Comparison of ENCODE assay signal across 12 mouse cellular contexts in genomic region chr17:15084226-15084848, GRCm38 (mm10). TPM values are rescaled to one million over a fixed set of nuclear protein-coding genes. Genes with fewer than 3 reads are reported as not detected.
A peak's percentile ranks its signal among the peaks of the same experiment; 100 is the strongest.
DNase-seq lines count a peak whose midpoint lies in the region; ATAC-seq and TF ChIP-seq lines count a peak whose summit lies in the region.
"Had no signal": no experiment of that assay in that cellular context is flagged by ENCODE, and none has a peak within 500 bp of the region (broad histone marks: within the 10 kb centered on the region; RNA-seq: fewer than 3 reads in every experiment).

No protein-coding gene starts in this region.

- peaks cover 4% of the 10 kb centered on the region; the same call in 1 of the 2 replicates for H3K4me1 ChIP-seq in heart, embryonic 11.5 days (ENCODE audit: control insufficient read depth, insufficient read depth, low read length)
- H3K4me1 ChIP-seq in E14TG2a.4 (replicated peaks; ENCODE audit: low read depth, low read length), result peaks cover 41% of the 10 kb centered on the region
- peaks cover 53% of the 10 kb centered on the region for H3K4me1 ChIP-seq in erythroblast, embryonic 14.5 days (ENCODE audit: control insufficient read depth)
- peaks cover 43% of the 10 kb centered on the region for H3K4me1 ChIP-seq in liver, embryonic 15.5 days (replicated peaks)

- H3K36me3 ChIP-seq in heart, embryonic 11.5 days (ENCODE audit: control insufficient read depth, insufficient read depth, low read length), result no peaks in the 10 kb centered on the region
- no peaks in the 10 kb centered on the region for H3K36me3 ChIP-seq in E14TG2a.4 (ENCODE audit: insufficient read depth, low read length)
- H3K36me3 ChIP-seq in erythroblast, embryonic 14.5 days (ENCODE audit: control insufficient read depth), result no peaks in the 10 kb centered on the region
- H3K36me3 ChIP-seq in liver, embryonic 15.5 days (replicated peaks), result no peaks in the 10 kb centered on the region
- H3K36me3 ChIP-seq: neural tube, embryonic 15.5 days had no signal

- DNase-seq in heart, adult 11 months, result no peak
- DNase-seq in frontal cortex, postnatal 14 days (ENCODE audit: low spot score in 2 of 2), result no peak
- no peak for DNase-seq in embryo, embryonic 9.5 days (ENCODE audit: extremely low spot score)
- DNase-seq: right cerebral cortex, postnatal 25 days had no signal

- H3K4me3 ChIP-seq in heart, embryonic 11.5 days (ENCODE audit: low read depth, low read length), result no peak overlapping the region
- H3K4me3 ChIP-seq in E14TG2a.4 (replicated peaks; ENCODE audit: low read length), result peak overlapping the region; percentile 29; the same call in 1 of the 2 replicates
- peak overlapping the region; percentile 15 for H3K4me3 ChIP-seq in erythroblast, embryonic 14.5 days (replicated peaks)
- H3K4me3 ChIP-seq in liver, embryonic 15.5 days (replicated peaks), result 0 out of 2 replicates have a peak overlapping the region, but pooled peaks have one; percentile 19
- H3K4me3 ChIP-seq: neural tube, embryonic 15.5 days had no signal

- ATAC-seq in heart, embryonic 11.5 days (replicated peaks; ENCODE audit: insufficient number of reproducible peaks, low FRiP score, low TSS enrichment), result peak; percentile 93
- ATAC-seq in liver, embryonic 15.5 days (ENCODE audit: insufficient read depth), result peak; percentile 88
- ATAC-seq in frontal cortex, adult (ENCODE audit: low TSS enrichment), result no peak

- H3K27ac ChIP-seq in heart, embryonic 11.5 days (ENCODE audit: low read depth, low read length), result peak overlapping the region; percentile 78
- peak overlapping the region; percentile 74 for H3K27ac ChIP-seq in liver, embryonic 15.5 days (replicated peaks)
- H3K27ac ChIP-seq: macrophage; neural tube, embryonic 15.5 days had no signal

- H3K9me3 ChIP-seq in heart, embryonic 11.5 days (replicated peaks; ENCODE audit: control insufficient read depth, low read length), result no peaks in the 10 kb centered on the region
- no peaks in the 10 kb centered on the region for H3K9me3 ChIP-seq in E14TG2a.4 (ENCODE audit: low read length)
- H3K9me3 ChIP-seq in erythroblast, embryonic 14.5 days (ENCODE audit: control insufficient read depth, low read length), result no peaks in the 10 kb centered on the region
- H3K9me3 ChIP-seq in liver, embryonic 15.5 days (replicated peaks), result no peaks in the 10 kb centered on the region
- H3K9me3 ChIP-seq: neural tube, embryonic 15.5 days had no signal

- peaks cover 11% of the 10 kb centered on the region for H3K27me3 ChIP-seq in heart, embryonic 11.5 days (ENCODE audit: control insufficient read depth, insufficient read depth, low read length)
- H3K27me3 ChIP-seq in E14TG2a.4 (ENCODE audit: insufficient read depth, low read length), result no peaks in the 10 kb centered on the region; the same call in 1 of the 2 replicates
- H3K27me3 ChIP-seq in erythroblast, embryonic 14.5 days (ENCODE audit: control insufficient read depth), result peaks cover 3% of the 10 kb centered on the region
- H3K27me3 ChIP-seq in liver, embryonic 15.5 days, result peaks cover 6% of the 10 kb centered on the region; the same call in 1 of the 2 replicates
- H3K27me3 ChIP-seq: neural tube, embryonic 15.5 days had no signal

- TF ChIP-seq CTCF in E14TG2a.4 (conservative IDR thresholded peaks at IDR 0.05; ENCODE audit: low read length), result no peak

- H3K9ac ChIP-seq in heart, embryonic 11.5 days (ENCODE audit: low read depth, low read length), result no peak overlapping the region
- H3K9ac ChIP-seq in liver, embryonic 15.5 days, result no peak overlapping the region
- H3K9ac ChIP-seq: neural tube, embryonic 15.5 days had no signal

- peak overlapping the region; percentile 43 for H3K4me2 ChIP-seq in heart, embryonic 11.5 days
- H3K4me2 ChIP-seq in liver, embryonic 15.5 days, result peak overlapping the region; percentile 64
- H3K4me2 ChIP-seq: neural tube, embryonic 15.5 days had no signal

- 23% methylated on average over 13 of the region's 13 CpGs for WGBS in heart, embryonic 11.5 days (ENCODE audit: insufficient replicate concordance)
- WGBS in liver, embryonic 15.5 days (ENCODE audit: insufficient replicate concordance), result 27% methylated on average over 13 of the region's 13 CpGs

RNA-seq across cellular contexts. Expression of gene Gm3448, which starts 43.0 kb away (rescaled TPM):
- polyA plus RNA-seq in heart, embryonic 11.5 days (2014; fragmentation: Nextera tagmentation; extraction: Ambion mirVana), result 2.8 and 2.9 TPM in 2 replicates
- polyA plus RNA-seq in erythroblast, embryonic 14.5 days (2012), result 0.02 and 0.13 TPM in 2 replicates
- 1.8 and 3.4 TPM in 2 replicates for polyA plus RNA-seq in liver, embryonic 15.5 days (2015; fragmentation: Nextera tagmentation; extraction: Ambion mirVana)

RNA-seq across cellular contexts. Expression of gene Tcte3, which starts 43.0 kb away (rescaled TPM):
- 0.97 TPM in 1 of 2 replicates, not detected in the other for polyA plus RNA-seq in heart, embryonic 11.5 days (2014; fragmentation: Nextera tagmentation; extraction: Ambion mirVana)
- polyA plus RNA-seq in erythroblast, embryonic 14.5 days (2012), result 0.13 and 0.56 TPM in 2 replicates
- 2.3 and 2.8 TPM in 2 replicates for polyA plus RNA-seq in liver, embryonic 15.5 days (2015; fragmentation: Nextera tagmentation; extraction: Ambion mirVana)
- polyA plus RNA-seq: heart, postnatal 0 days; macrophage; neural tube, embryonic 15.5 days had no signal

RNA-seq across cellular contexts. Expression of gene Ermard, which starts 43.3 kb away (rescaled TPM):
- 61.0 and 62.8 TPM in 2 replicates for polyA plus RNA-seq in heart, embryonic 11.5 days (2014; fragmentation: Nextera tagmentation; extraction: Ambion mirVana)
- polyA plus RNA-seq in erythroblast, embryonic 14.5 days (2012), result 0.03 and 0.13 TPM in 2 replicates
- polyA plus RNA-seq in liver, embryonic 15.5 days (2015; fragmentation: Nextera tagmentation; extraction: Ambion mirVana), result 22.4 and 23.9 TPM in 2 replicates

Comparison
In these comparisons a context has a peak if more than half of its experiments do, and no peak if none do; other contexts are left out.
1. RNA of gene Ermard, which starts 43.3 kb away (polyA plus RNA-seq): 61.0 to 62.8 TPM in heart, embryonic 11.5 days and 22.4 to 23.9 TPM in liver, embryonic 15.5 days; 0.03 to 0.13 TPM in erythroblast, embryonic 14.5 days; every median in the first group is over 10 times any median in the second.